Mouse (Mus musculus) midbrain, postnatal 0 days (tissue): Measurements from ENCODE around the gene Thbs4. TPM values are rescaled to one million over a fixed set of nuclear protein-coding genes. Genes with fewer than 3 reads are reported as not detected.

Experiments
- ATAC-seq: fragments of 200-750 bp; cut with Nextera tagmentation; 2 replicates; pipeline ENCODE4 v1.8.0; 2017; ENCODE audit warnings: moderate number of reproducible peaks, mild to moderate bottlenecking, moderate TSS enrichment, moderate library complexity; ENCODE audit not compliant: low FRiP score
- DNase-seq: peaks from one replicate; pipeline ENCODE4 v3.0.0-alpha.2; 2015; ENCODE audit warnings: low spot score
- H3K27ac ChIP-seq: fragments of 300-500 bp; sonication (generic); 2 replicates; pipeline ENCODE4 v1.5.1; 2014; ENCODE audit warnings: low read depth, mild to moderate bottlenecking, low read length, mixed read lengths
- H3K27me3 ChIP-seq: fragments of 300-500 bp; sonication (generic); 2 replicates; pipeline ENCODE4 v1.6.1; 2014; ENCODE audit warnings: low read length, control low read depth, mixed read lengths; ENCODE audit not compliant: insufficient read depth
- H3K36me3 ChIP-seq: fragments of 300-500 bp; sonication (generic); 2 replicates; pipeline ENCODE4 v1.6.1; 2014; ENCODE audit warnings: low read length, control low read depth, mixed read lengths; ENCODE audit not compliant: insufficient read depth
- H3K4me1 ChIP-seq: fragments of 300-500 bp; sonication (generic); 2 replicates; pipeline ENCODE4 v1.6.1; 2014; ENCODE audit warnings: mild to moderate bottlenecking, control low read depth, antibody characterized with exemption, low read length, mixed read lengths; ENCODE audit not compliant: insufficient read depth
- H3K4me2 ChIP-seq: fragments of 300-500 bp; sonication (generic); 2 replicates; pipeline ENCODE4 v1.6.1; 2014; ENCODE audit warnings: low read depth, mild to moderate bottlenecking, low read length, mixed read lengths; ENCODE audit not compliant: poor library complexity, severe bottlenecking
- H3K4me3 ChIP-seq: fragments of 300-500 bp; sonication (generic); 2 replicates; pipeline ENCODE4 v1.5.1; 2014; ENCODE audit warnings: low read depth, mild to moderate bottlenecking, low read length, moderate library complexity
- H3K9ac ChIP-seq: fragments of 300-500 bp; sonication (generic); replicated peaks from 2 replicates; pipeline ENCODE4 v1.6.1; 2014; ENCODE audit warnings: mild to moderate bottlenecking, low read length, moderate library complexity, mixed read lengths; ENCODE audit not compliant: poor library complexity, severe bottlenecking
- H3K9me3 ChIP-seq: fragments of 300-500 bp; sonication (generic); 2 replicates; pipeline ENCODE4 v1.6.1; 2016; ENCODE audit warnings: low read length, control low read depth
- CTCF ChIP-seq: IDR thresholded peaks from 2 replicates; pipeline ENCODE4 v1.5.1; 2016; ENCODE audit warnings: antibody characterized with exemption, mild to moderate bottlenecking
- WGBS: fragments of 180-500 bp; shearing (Covaris S2); extraction: QIAGEN DNeasy Blood & Tissue Kit; methylation state at CpG from one replicate; pipeline ENCODE4 v1.1.7; 2014; 5-methylcytosine and 5-hydroxymethylcytosine counted together
- polyA plus RNA-seq: library from polyadenylated mRNA; unstranded; fragments of >200 nt; fragmentation: Nextera tagmentation; extraction: Ambion mirVana; gene quantifications from 2 replicates; pipeline ENCODE4 v1.2.1, GENCODE M21; 2015
- total RNA-seq: library from RNA; depleted of rRNA; stranded (reverse); fragments of >200 nt; gene quantifications from 2 replicates; pipeline ENCODE4 v1.2.3, GENCODE M21; 2014

Gene Thbs4
- total and polyA plus RNA-seq, 2 experiments from 2014 or later: 0.93 to 1.7 TPM

DNA sequence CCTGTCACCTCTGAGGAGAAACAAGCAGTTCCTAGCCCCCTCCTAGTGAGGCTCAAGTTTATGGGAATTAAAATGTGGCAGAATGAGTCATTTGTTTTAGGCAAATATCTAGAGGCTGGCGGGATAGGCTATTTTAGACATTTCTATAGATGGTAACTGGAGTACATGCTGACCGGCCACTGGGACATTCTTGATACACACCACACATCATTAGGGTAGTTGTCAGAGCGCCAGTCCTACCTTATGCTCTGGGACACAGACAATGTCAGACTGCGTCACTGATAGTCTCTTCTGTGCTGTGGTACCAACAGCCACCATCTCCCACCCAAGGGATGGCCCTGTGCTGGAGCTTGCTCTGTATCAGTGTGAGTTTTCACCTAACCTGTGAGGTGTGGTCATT lies 35.5 kb downstream of the Thbs4 start:
- DNase-seq: no peak
- 90% methylated on average over 4 of the region's 4 CpGs for WGBS
- no peak for TF ChIP-seq CTCF
- H3K9me3 ChIP-seq: no peaks in the 10 kb centered on the region
- H3K36me3 ChIP-seq: no peaks in the 10 kb centered on the region
- H3K4me3 ChIP-seq: no peak overlapping the region
- no peaks in the 10 kb centered on the region for H3K4me1 ChIP-seq
- no peak overlapping the region for H3K4me2 ChIP-seq
- no peak for ATAC-seq
- no peaks in the 10 kb centered on the region for H3K27me3 ChIP-seq
- H3K27ac ChIP-seq: no peak overlapping the region
- no peak overlapping the region for H3K9ac ChIP-seq

DNA sequence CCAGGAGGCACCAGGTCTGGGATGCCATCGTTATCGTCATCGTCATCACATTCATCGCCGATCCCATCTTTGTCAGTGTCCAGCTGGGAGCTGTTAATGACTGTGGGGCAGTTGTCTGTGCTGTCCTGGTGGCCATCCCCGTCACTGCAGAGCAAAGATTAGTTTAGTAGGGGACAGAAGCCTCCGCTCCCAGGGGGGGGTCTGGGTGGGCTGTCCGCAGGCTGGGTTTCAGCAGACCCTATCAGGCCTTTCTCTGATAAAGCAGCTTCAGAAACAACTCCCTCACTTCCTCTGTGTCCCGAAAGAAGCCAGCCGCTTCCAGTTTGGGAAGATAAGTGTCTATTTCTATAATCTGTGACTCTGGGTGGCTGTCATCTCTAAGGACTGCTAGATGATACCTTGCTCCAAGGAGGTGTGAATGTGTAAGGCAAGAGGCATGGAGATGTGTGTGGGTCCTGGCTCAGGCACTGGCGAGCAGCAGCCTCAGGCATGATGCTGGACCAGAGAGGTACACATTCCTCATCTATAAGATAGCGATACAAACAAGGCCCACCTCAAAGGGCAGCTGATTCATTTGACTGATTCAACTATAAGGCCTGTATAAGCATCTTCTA lies 36.5 kb downstream of the Thbs4 start:
- H3K4me2 ChIP-seq: no peak overlapping the region
- TF ChIP-seq CTCF: no peak
- no peak overlapping the region for H3K9ac ChIP-seq
- H3K36me3 ChIP-seq: no peaks in the 10 kb centered on the region
- no peaks in the 10 kb centered on the region for H3K9me3 ChIP-seq
- no peak overlapping the region for H3K27ac ChIP-seq
- 84% methylated on average over 12 of the region's 12 CpGs for WGBS
- H3K27me3 ChIP-seq: no peaks in the 10 kb centered on the region
- DNase-seq (no peak), ATAC-seq (no peak)
- H3K4me3 ChIP-seq: no peak overlapping the region
- H3K4me1 ChIP-seq: no peaks in the 10 kb centered on the region

DNA sequence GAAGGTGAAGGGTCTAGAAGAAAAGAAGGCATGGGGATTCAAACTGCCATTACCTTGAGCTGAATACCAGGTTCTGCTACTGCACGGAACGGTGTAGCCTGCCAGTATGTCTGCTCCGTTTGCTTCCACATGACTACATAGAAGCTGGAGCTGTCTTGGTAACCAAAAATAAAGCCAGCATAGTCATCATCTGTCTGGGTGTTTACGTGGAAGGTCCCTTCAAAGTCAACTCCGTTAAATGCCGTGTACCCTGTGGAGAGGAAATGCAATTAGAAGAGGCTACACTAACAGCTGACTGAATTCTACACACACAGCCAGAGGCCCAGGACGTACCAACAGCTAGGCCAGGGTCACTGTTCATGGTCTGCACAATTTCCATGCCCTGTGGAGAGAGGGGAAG lies 39.6 kb downstream of the Thbs4 start:
- no peaks in the 10 kb centered on the region for H3K36me3 ChIP-seq
- no peak overlapping the region for H3K4me3 ChIP-seq
- H3K27ac ChIP-seq: no peak overlapping the region
- DNase-seq: no peak
- WGBS: 73% methylated on average over 7 of the region's 7 CpGs
- no peaks in the 10 kb centered on the region for H3K27me3 ChIP-seq
- H3K9ac ChIP-seq: no peak overlapping the region
- no peaks in the 10 kb centered on the region for H3K4me1 ChIP-seq
- H3K4me2 ChIP-seq: no peak overlapping the region
- no peak for ATAC-seq
- no peaks in the 10 kb centered on the region for H3K9me3 ChIP-seq
- no peak for TF ChIP-seq CTCF

DNA sequence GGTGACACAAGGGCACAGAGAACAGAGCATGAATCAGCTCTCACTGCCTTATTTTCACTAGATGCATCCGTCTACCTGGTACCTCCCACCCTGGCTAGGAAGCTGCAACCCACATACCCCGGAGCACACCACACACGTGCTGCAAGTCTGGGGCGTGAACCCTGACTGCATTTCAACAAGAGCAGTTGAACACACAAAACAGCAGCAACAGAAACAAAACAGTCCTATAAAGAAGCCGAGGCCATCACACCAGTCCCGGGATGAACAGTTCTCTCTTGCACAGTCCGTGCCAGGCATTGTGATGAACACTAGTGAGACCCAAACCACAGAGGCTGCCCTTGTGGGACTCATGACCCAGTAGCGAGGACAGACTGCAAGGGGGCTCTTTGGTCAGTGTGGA lies 40.9 kb downstream of the Thbs4 start:
- Histone ChIP-seq H3K4me1 (no peaks in the 10 kb centered on the region), H3K27ac (no peak overlapping the region), H3K9me3 (no peaks in the 10 kb centered on the region), H3K4me2 (no peak overlapping the region), H3K4me3 (no peak overlapping the region), H3K36me3 (no peaks in the 10 kb centered on the region), H3K9ac (no peak overlapping the region), H3K27me3 (no peaks in the 10 kb centered on the region)
- no peak for TF ChIP-seq CTCF
- ATAC-seq (no peak), DNase-seq (no peak)
- 92% methylated on average over 8 of the region's 8 CpGs for WGBS

DNA sequence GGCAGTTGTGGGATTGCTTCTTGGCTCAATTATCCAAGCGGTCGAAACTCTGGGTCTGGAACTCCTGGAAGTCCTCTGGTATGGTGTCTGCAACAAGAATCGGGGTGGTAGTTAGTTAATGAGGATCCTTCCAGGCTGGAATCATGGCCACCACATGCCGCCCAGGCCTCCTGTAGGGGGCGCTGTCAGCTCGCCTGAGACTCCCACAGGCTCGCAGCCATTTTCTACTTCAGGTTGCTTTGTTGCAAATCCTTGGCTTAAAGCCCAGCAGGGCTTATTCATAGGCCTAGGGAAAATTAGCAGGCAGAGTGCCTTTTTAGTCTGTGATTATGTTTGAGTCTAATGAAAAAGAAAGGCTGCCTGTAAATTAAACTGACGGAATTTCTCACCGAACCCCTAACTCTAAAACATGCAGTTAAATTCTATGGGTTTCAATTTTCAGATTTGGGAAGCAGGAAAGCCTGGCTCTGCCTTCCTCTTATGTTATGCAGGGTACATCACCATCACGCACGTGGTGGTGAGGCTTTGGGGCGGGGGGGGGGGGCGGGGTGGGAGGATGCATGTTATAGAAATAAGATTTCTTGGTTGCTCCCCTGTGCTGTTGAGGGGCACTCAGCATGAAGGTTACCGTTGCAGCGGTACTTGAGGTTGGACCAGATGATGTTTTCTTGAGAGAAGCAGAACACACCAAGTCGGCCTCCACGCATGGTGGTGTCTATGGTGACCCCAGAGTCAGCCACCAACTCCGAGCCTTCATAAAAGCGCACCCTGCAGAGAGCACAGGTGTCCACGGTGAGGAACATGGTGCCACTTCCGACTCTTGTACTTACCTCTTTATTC lies 42.7 kb downstream of the Thbs4 start:
- no peak overlapping the region for H3K4me2 ChIP-seq

DNA sequence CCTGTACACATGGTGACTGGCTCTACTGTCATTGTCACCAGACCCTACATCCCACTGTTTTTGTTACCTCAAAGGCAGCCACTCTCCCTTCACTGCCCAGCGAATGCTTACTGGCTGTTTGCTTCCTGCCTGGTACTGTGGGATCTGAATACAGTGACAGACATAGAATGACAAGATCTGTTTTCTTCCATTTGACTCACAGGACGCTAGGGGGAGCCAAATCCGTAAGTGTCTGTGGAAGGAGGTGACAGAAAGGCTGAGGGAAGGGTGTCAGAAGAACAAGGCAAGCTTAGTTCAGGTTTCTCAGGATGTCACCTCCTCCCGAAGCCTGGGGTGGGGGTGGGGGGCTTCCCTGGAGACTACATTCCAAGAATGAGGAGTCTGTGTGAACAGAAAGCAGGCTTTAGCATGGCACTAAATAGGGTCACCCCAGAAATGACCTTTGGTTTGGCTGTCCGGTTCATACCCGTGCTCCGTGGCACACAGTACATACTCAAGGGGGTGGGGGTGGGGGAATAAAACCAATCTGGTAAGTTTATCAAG lies 43.6 kb downstream of the Thbs4 start:
- peak; percentile 90 for DNase-seq
- whole genome bisulfite sequencing: 20% methylated on average over 7 of the region's 7 CpGs
- Histone ChIP-seq H3K9me3 (no peaks in the 10 kb centered on the region), H3K9ac (no peak overlapping the region), H3K4me2 (peak overlapping the region; percentile 24; the same call in 1 of the 2 replicates), H3K27me3 (no peaks in the 10 kb centered on the region), H3K36me3 (no peaks in the 10 kb centered on the region), H3K4me1 (no peaks in the 10 kb centered on the region), H3K4me3 (no peak overlapping the region), H3K27ac (no peak overlapping the region)
- peak; percentile 70 for ATAC-seq
- peak; percentile 94 for TF ChIP-seq CTCF

More for the DNA sequence above, 42.7 kb downstream of the Thbs4 start:
- peak; percentile 85 for ATAC-seq
- H3K36me3 ChIP-seq: no peaks in the 10 kb centered on the region
- no peaks in the 10 kb centered on the region for H3K4me1 ChIP-seq
- H3K9ac ChIP-seq: no peak overlapping the region
- DNase-seq: peak; percentile 97
- 55% methylated on average over 21 of the region's 21 CpGs for WGBS
- peak; percentile 94 for TF ChIP-seq CTCF
- H3K27ac ChIP-seq: peak overlapping the region; percentile 57
- H3K9me3 ChIP-seq: no peaks in the 10 kb centered on the region
- H3K4me3 ChIP-seq: no peak overlapping the region
- no peaks in the 10 kb centered on the region for H3K27me3 ChIP-seq
